Mouse (Mus musculus): ENCODE results near the gene Sorcs2.

Gene Sorcs2

GRCm38 (mm10) chr5:36166346-36167013, 231.5 kb downstream of the Sorcs2 start:
- DNase-seq = no peak

- DNase-seq = no peak
These were observed 232.3 kb downstream of the Sorcs2 start for GRCm38 (mm10) chr5:36165424-36166302.

GRCm38 (mm10) chr5:36154879-36155485, 243.0 kb downstream of the Sorcs2 start:
- no peak for DNase-seq

- no peak for DNase-seq
These were observed 244.7 kb downstream of the Sorcs2 start for GRCm38 (mm10) chr5:36153261-36153660.

GRCm38 (mm10) chr5:36151086-36151485, 246.9 kb downstream of the Sorcs2 start:
- DNase-seq = no peak

- no peak for DNase-seq
These were observed 248.8 kb downstream of the Sorcs2 start for GRCm38 (mm10) chr5:36149098-36149497.

GRCm38 (mm10) chr5:36146589-36146988, 251.3 kb downstream of the Sorcs2 start:
- DNase-seq = no peak

GRCm38 (mm10) chr5:36144560-36144959, 253.4 kb downstream of the Sorcs2 start:
- no peak for DNase-seq

- no peak for DNase-seq
These were observed 256.2 kb downstream of the Sorcs2 start for GRCm38 (mm10) chr5:36141676-36142255.

- peak; percentile 77 for DNase-seq
These were observed 256.8 kb downstream of the Sorcs2 start for GRCm38 (mm10) chr5:36141112-36141511.

GRCm38 (mm10) chr5:36139766-36140165, 258.2 kb downstream of the Sorcs2 start:
- no peak for DNase-seq

- peak; percentile 12 for DNase-seq
These were observed 261.9 kb downstream of the Sorcs2 start for GRCm38 (mm10) chr5:36135874-36136542.

GRCm38 (mm10) chr5:36134302-36134701, 263.6 kb downstream of the Sorcs2 start:
- DNase-seq = no peak

- DNase-seq = no peak
These were observed 264.0 kb downstream of the Sorcs2 start for GRCm38 (mm10) chr5:36133893-36134292.

- no peak for DNase-seq
These were observed 267.4 kb downstream of the Sorcs2 start for GRCm38 (mm10) chr5:36130393-36131011.

- DNase-seq = no peak
These were observed 268.3 kb downstream of the Sorcs2 start for GRCm38 (mm10) chr5:36129661-36130060.

GRCm38 (mm10) chr5:36128513-36128912, 269.4 kb downstream of the Sorcs2 start:
- DNase-seq = no peak

GRCm38 (mm10) chr5:36124993-36125392, 272.9 kb downstream of the Sorcs2 start:
- no peak for DNase-seq

- no peak for DNase-seq
These were observed 275.0 kb downstream of the Sorcs2 start for GRCm38 (mm10) chr5:36122987-36123386.

- DNase-seq = no peak
These were observed 277.0 kb downstream of the Sorcs2 start for GRCm38 (mm10) chr5:36120931-36121341.

GRCm38 (mm10) chr5:36118061-36118460, 279.9 kb downstream of the Sorcs2 start:
- DNase-seq = no peak

GRCm38 (mm10) chr5:36115519-36115918, 282.4 kb downstream of the Sorcs2 start:
- no peak for DNase-seq

Measured in thymus, postnatal 14 days (tissue).